Mouse (Mus musculus): ENCODE data around the gene Bcr.

Bcr gene

DNA sequence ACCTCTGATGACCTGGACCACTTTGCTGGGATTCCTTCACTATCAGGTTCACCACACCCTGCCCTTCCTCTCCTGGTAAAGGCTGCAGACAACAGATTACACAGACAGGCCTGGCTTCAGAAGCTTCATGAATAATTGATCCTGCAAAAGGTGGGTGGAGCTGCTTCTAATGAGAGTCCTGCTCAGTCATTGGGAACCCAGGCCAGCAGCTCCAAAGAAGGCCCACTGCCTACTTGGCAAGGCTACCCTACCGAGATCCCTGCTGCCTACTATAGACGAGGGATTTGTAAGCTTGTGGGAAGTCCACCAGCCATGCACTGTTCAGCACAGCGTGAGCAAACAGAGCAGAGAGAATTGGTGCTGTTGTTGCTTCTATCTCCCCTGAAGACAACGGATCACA is 4.1 kb upstream of the Bcr start:
- DNase-seq (ENCODE audit: low spot score in 2 of 2), result no peak

DNA sequence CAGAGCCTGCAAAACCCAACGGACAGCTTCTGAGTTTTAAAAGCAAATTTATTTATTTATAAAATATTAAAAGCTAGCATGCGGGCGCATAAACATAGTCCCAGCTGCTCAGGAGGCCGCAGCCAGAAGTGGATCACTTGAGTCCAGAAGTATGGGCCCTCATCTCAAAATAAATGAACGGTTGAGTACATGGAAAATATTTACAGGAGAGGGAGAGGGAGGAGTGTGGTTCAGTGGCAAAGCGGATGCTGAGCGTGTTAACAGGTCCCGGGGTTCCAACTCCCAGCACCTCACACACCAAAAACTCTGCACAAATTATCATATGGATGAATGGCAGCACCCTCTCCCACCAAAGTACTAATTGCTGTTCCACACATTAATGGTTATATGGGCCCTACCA is 2.1 kb upstream of the Bcr start:
- DNase-seq (ENCODE audit: low spot score in 2 of 2), result no peak

DNA sequence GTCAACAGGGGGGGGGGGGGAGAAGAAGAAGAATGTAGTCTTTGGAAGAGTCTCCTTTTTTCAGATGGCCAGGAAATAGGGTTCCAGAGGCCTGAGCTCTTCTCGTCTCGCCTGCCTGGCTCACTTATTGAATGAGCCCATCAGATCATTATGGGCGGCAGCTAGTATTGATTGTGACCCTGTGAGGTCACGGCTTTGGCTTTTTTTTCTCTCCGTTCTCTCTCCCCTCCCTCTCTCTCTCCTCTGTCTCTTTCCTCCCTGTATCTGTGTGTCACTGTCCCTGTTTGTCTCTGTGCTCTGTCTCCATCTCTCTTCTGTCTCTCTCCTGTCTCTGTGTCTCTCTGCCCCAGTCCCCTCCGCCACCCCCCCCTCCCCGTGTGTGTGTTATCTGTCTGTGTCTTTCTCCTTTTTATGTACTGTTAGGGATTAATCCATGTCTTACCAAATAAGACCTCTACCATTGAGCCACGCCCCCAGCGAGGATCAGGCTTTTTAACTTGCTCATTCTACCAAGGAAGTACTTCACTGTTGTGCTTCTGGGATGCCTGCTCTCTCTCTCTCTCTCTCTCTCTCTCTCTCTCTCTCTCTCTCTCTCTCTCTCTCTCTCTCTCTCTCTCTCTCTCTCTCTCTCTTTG is 1.5 kb upstream of the Bcr start:
- no peak for DNase-seq (ENCODE audit: low spot score in 2 of 2)

DNA sequence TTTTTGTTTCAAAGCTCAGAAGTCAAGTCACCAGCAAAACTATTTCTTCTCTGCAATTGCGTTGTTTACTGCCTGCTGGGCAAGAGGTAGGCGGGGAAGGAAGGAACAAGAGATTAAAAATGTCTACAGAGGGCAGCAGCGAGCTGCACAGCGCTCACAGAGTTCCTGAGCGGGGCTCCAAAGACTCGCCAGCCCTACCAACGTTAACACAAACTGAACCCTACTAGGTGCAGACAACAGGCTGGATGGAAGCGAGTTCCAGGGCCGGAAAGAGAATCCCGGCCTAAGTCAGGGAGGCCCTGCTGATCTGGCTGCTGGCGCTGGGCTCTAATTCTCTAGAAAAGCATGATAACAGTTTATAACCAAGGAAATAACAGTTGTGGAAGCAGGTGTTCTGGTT is 996 bp upstream of the Bcr start:
- peak in 1 of 2 experiments; percentile 56 for DNase-seq (ENCODE audit: low spot score in 2 of 2)

DNA sequence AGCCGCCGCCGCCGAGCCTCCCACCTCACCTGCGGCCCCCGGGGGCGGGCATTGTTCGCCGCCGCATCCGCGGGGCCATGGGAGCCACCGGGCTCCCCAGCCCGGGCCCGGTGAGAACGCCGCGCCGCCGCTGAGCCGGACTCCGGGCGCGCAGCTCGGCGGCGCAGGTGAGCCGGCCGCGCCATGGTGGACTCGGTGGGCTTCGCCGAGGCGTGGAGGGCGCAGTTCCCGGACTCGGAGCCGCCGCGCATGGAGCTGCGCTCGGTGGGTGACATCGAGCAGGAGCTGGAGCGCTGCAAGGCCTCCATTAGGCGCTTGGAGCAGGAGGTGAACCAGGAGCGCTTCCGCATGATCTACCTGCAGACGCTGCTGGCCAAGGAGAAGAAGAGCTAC is 447 bp downstream of the Bcr start:
- no peak for DNase-seq (ENCODE audit: low spot score in 2 of 2)

DNA sequence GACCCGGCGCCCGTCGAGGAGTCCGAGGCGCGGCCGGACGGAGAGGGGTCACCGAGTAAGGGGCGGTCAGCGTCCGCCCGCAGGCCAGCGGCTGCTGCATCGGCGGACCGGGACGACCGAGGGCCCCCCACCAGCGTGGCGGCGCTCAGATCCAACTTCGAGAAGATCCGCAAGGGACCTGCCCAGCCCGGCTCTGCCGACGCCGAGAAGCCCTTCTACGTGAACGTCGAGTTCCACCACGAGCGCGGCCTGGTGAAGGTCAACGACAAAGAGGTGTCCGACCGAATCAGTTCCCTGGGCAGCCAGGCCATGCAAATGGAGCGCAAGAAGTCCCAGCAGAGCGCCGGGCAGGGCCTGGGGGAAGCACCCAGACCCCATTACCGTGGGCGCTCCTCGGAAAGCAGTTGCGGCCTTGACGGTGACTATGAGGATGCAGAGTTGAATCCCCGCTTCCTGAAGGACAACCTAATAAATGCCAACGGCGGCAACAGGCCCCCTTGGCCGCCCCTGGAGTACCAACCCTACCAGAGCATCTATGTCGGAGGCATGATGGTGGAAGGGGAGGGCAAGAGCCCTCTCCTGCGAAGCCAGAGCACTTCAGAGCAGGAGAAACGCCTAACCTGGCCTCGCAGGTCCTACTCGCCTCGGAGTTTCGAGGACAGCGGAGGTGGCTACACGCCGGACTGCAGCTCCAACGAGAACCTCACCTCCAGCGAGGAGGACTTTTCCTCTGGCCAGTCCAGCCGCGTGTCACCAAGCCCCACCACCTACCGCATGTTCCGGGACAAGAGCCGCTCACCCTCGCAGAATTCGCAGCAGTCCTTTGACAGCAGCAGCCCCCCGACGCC is 1.2 kb downstream of the Bcr start:
- DNase-seq (ENCODE audit: low spot score in 2 of 2), result no peak

DNA sequence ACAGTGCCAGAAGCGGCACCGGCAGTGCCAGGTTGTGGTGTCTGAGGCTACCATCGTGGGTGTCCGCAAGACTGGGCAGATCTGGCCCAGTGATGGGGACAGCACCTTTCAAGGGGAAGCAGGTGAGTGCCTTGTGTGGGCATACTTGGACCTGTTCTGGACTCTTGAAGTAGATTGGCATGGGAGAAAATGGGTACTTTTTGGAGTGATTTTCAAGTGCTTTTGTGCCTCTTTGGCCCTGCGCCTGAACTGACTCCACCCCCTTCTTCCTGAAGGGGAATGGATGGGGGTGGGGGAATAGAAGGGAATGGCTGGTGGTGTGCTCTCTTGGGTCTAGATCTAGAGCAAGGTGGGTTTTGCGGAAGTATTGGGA is 1.8 kb downstream of the Bcr start:
- DNase-seq (ENCODE audit: low spot score in 2 of 2), result no peak

DNA sequence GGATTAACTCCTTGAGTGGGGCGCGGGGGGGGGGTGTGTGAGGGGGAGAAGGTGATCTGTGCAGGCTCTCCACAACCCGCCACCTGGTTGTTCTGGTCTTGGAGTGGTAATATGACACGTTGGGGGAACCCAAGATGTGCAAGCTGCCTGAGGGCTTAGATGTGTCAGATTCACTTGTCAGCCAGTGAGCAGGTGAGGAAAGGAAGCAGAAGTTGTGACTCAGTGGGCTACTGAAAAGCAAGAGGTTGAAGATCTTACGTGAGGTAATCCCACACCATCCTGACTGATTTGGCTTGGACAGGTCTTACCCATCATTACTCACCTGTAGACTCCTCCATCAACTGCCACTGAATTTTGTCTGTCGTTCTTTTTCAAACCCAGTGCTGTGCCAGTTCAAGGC is 2.2 kb downstream of the Bcr start:
- no peak for DNase-seq (ENCODE audit: low spot score in 2 of 2)

DNA sequence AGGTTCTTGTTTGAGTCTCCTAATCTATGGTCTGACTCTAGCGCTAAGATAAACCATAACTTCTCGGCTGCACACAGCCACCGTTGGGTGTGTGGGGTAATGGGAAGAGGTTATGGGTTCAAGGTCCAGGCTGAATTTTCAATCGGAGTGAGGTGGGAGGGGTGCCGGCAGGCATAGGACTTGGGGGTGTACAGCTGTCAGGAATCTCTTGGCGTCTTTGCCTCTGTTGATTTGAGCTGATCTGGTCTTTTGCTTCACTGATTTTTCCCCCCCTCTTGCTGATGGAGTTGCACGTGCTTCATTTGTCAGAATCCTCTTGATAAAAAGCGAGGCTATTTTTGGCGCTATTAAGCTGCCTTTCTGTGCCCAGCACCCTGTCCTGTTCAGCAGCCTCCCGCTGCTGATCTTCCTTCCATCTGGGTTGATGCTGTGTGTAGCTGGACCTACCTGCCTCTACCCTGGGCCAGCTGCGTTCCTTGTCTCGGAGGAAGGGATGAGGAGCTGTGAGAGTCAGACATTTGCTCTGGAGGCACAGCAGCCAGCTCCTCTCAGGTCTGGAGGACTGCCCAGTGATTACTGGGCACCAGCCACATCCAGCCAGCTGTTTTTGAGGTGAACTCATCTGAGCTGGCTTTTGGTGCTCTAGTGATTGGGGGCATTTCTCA is 3.0 kb downstream of the Bcr start:
- no peak for DNase-seq (ENCODE audit: low spot score in 2 of 2)

DNA sequence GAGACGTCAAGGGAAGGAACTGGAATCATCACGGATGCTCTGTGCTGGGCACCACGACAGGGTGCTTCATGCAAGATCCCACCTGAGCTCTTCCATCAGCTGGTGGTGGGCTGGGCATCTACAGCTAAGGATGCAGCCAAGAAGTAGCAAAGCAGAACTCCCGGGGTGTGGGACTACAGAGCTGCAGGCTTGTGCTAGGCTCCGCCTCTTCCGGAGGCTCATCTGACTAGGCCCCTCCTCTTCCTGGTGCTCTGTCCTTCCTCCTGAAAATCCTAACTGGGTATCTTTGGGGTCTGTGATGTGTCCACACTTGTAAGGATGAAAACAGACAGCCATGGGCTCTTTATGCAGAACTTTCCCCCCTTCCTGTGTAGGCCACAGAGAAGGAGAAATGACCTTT is 5.3 kb downstream of the Bcr start:
- DNase-seq (ENCODE audit: low spot score in 2 of 2), result no peak

DNA sequence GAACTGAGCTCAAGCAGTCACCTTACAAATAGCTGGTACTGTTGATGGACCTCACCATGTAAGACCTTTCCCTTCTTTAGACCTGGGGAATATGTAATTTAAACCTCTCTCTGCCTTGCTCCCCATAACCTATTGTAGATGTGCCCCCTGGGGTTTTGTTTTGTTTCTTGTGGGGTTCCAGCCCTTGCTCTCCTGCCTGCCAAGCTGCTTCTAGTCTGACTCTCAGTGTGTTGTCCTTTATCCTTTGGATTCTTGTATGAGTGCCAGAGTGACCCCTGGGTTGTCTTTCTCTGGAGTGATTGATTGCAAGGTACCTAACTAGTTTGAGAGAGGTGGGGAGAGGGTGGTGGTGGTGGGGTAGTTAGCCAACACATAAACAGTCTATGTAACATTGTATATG is 7.1 kb downstream of the Bcr start:
- DNase-seq (ENCODE audit: low spot score in 2 of 2), result no peak

DNA sequence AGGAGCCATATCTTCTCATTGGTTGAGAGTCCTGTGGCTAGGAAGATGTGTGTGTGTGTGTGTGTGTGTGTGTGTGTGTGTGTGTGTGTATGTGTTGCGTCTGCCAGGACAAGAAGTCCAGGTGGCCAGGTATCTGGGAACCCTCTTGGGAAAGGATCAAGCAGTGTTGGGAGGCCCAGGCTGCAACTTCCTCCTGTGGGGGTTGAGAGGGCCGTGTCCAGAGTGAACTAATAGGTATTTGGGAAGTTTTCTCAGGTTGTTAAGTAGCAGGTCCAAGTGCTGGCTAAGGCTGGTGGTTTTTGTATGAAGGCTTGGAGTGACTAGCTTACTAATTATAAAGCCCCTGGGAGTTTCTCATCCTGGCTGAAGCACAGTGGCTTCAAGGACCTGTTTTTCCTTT is 7.7 kb downstream of the Bcr start:
- no peak for DNase-seq (ENCODE audit: low spot score in 2 of 2)

DNA sequence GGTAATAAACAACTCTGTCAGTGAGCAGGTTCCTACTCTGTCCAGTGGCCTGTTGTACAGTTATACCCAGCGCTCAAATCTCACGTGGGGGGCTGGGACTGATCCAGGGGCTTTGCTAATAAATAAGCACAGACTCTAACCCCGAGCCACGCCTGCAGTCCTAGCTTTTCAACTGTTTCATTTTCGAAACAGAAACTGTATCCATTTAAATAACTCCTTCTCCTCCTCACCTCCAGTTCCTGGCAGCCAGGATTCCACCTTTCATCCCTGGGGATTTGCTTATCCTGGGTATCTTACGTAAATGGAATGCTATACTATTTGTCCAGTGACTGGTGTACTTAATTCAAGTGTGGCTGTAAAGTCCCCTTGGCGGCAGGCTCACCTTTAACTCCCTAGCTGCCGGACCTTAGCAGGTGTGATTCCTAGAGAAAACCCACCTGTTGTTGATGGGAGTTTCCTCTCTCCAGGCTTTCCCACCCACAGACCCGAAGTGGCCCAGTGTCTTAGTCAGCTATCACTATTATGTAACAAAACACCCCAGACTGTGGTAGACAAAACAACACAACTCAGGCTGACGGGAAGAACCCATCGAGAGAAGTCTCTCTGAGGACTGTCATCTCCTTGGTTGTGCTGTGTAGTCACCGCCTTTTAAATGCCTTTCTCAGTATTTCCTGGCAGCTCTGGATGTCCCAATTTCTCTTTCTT is 8.4 kb downstream of the Bcr start:
- no peak for DNase-seq (ENCODE audit: low spot score in 2 of 2)

DNA sequence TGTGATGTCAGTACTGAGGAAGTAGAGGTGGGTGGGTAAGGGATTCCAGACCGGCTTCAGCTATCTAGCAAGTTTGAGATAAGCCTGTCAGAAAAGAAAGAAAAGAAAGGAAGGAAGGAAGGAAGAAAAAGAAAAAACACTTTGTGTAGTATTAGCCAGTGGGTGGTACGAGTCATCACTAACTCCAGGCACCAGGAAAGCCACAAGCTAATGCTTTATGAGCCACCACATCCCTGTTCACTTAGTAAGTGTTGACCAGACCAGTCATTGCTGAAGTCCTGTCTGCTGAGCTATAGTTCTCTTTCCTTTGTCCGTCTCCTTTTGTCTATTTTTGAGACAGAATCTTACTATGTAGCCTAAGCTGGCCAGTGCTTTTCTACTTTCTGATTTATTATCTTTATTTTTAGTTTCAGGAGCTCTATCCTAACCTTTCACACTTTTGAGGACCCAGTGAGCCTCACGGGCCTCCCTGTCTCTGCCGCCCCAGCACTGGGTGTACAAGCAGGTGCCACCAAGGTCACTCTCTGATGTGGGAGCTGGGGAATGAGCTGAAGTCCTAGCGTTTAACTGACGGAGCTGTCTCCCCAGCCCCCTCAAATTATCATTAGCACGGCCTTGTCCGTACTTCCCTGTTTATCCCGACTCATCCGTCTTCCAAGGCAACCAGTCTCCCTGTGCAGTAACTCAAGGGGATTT is 10.0 kb downstream of the Bcr start:
- no peak for DNase-seq (ENCODE audit: low spot score in 2 of 2)

DNA sequence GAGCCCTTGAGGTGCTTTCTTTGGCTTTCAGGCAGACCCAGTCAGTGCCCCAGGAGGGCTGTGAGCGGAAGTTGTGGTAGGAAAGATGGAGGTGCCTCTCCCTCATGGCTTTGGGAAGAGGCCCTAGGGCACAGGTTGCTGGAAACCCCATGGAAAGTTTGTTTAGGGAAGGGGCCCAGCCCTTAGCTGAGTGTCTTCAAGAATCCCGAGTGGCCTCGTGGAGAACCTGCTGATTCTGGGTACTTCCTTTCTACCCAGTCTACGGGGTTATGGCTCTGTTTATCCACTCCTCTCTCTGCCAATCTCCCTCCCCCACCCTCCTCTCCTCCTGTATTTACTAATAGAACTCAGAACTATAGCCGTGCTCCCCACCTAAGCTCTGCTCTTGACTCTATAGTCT is 15.3 kb downstream of the Bcr start:
- no peak for DNase-seq (ENCODE audit: low spot score in 2 of 2)

DNA sequence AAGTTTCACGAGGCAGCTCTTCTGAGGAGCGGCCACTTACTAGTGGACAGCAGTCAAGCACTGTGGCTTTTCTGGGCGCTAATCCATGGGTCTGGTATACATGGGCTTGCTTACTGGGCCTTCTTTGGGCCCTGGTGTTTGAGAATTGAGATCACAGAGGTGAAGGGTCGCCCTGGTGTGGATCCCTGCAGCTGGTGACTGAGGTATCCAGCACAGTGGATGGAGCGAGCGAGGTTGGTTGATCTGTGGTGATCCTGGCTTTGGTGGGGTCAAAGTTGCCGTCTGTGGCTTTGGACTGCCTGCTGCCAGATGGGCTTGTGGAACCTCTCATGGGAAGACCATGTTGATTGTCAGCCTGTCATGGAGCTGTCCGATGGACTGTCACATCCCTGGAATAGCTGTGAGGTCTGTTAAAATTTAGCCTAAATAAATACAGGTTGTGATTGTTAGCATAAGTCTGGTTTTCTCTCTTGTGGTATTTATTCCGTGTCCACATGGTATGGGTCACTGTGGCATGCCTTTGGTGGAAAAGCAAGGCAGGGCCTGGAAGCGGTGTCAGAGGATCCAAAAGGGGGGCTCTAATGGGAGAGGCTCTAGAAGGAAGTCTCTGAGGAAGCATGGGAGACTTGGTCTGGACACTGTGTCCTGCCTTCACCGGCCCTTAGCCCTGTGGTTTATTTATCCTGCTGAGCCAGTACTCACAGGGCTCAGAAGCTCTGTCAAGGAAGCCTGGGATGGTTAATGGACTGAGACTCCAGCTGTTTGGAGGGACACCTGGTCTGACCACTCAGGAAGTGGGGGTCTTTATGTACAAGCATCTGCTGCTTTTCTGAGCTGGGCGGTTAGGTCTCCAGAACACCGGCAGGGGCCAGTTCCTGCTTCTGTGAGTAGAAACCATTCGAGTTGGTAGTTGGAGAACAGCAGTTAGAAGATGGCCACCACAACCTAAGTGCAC is 18.1 kb downstream of the Bcr start:
- DNase-seq (ENCODE audit: low spot score in 2 of 2), result no peak

DNA sequence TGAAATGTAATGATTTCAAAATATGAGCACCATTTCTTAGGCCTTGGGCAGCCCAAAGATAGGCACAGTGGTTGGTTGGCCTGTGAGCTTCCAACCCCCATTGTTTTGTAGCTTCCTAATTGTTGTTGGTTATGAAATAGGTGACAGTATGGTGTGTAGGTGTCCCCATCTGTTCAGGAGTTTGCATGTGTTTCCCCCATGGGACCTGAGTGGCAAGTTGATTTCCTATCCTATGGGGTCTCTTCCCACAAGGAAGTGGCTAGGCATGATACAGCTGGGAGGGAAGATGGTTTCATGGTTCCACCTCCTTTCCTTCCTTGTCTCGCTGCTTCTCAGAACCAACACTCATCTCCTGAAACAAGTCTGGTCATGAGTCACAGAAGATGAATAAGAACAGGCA is 24.9 kb downstream of the Bcr start:
- DNase-seq (ENCODE audit: low spot score in 2 of 2), result no peak

DNA sequence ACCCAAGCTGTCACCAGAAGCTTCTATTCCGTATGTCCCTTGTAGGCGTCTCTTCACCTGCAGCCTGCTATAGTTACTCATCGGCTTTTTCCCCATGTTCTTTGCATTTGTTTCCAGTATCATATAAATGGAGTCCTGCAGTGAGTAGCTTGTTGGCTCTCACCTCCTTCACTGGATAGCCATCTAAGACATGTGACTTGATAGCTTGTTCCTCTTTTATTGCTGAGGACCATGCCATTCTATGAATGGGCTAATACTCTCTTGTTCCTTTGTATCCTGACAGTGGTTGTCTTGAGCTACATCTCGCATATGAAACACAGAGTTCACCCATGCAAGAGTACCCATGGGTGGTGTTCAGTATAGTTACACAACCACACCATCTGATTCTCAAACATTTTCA is 28.1 kb downstream of the Bcr start:
- DNase-seq (ENCODE audit: low spot score in 2 of 2), result no peak

DNA sequence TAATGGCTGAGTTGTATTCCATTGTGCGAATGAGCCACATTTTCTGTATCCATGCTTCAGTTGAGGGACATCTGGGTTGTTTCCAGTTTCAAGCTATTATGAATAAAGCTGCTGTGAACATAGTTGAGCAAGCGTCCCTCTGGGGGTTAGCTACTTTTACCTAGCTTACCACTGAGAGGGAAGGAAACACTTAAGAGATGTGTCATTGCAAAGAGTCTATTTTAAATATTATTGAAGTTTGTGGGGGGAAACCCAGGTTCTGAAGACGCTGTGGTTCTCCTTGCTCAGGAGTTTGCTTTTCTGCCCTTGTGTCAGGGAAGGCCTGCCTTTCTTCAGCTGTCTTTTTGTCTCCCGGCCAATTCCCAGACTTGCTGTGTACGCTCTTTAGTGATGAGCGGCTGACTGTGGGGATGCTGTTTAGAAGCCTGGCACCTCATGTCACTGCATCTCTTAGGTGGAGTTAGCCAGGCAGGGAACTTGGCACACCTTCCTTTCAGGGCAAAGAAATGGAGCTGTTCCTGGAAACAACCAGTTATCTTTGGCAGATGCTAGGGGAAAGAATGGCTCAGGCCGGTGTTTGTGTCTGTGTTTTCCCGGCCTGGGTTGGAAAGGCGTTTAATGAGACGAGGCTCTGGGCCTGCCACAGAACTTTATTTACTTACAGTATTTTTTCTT is 31.2 kb downstream of the Bcr start:
- DNase-seq (ENCODE audit: low spot score in 2 of 2), result no peak
